Mouse (Mus musculus): Measurements from ENCODE around the gene Kifc5b. TPM values are rescaled to one million over a fixed set of nuclear protein-coding genes. Genes with fewer than 3 reads are reported as not detected.
A peak's percentile ranks its signal among the peaks of the same experiment; 100 is the strongest.
"Not testable (repeated sequence)": the region's sequence is repeated elsewhere in the genome, so short reads cannot be mapped to it uniquely, and the experiment has no call there.

The Kifc5b gene
- total RNA-seq (2022), result 1 to 10 TPM; 2.5 to 7.4 (median 4.2) TPM

GRCm38 (mm10) chr17:26916711-26917482, at the start of gene Kifc5b:
Gene Kifc5b, plus strand, starts transcription at chr17:26917091.
- peak; percentile 99 to 100 for DNase-seq (ENCODE audit: low spot score in 2 of 2)

GRCm38 (mm10) chr17:26868756-26869155, 48.1 kb upstream of the Kifc5b start:
- DNase-seq (ENCODE audit: low spot score in 2 of 2), result no peak

- no peak for DNase-seq (ENCODE audit: low spot score in 2 of 2)
Measured at GRCm38 (mm10) chr17:26872870-26873269, 44.0 kb upstream of the Kifc5b start.

- DNase-seq (ENCODE audit: low spot score in 2 of 2), result no peak
Measured at GRCm38 (mm10) chr17:26873502-26873901, 43.4 kb upstream of the Kifc5b start.

GRCm38 (mm10) chr17:26874542-26874941, 42.3 kb upstream of the Kifc5b start:
- no peak for DNase-seq (ENCODE audit: low spot score in 2 of 2)

- DNase-seq (ENCODE audit: low spot score in 2 of 2), result no peak
Measured at GRCm38 (mm10) chr17:26877927-26878326, 39.0 kb upstream of the Kifc5b start.

- no peak for DNase-seq (ENCODE audit: low spot score in 2 of 2)
Measured at GRCm38 (mm10) chr17:26879235-26879634, 37.7 kb upstream of the Kifc5b start.

GRCm38 (mm10) chr17:26882706-26883105, 34.2 kb upstream of the Kifc5b start:
- no peak for DNase-seq (ENCODE audit: low spot score in 2 of 2)

- DNase-seq (ENCODE audit: low spot score in 2 of 2), result no peak
Measured at GRCm38 (mm10) chr17:26883585-26883984, 33.3 kb upstream of the Kifc5b start.

GRCm38 (mm10) chr17:26884995-26885926, 31.6 kb upstream of the Kifc5b start:
- peak; percentile 32 to 55 for DNase-seq (ENCODE audit: low spot score in 2 of 2)

- DNase-seq (ENCODE audit: low spot score in 2 of 2), result peak; percentile 73 to 85
Measured at GRCm38 (mm10) chr17:26886047-26886749, 30.7 kb upstream of the Kifc5b start.

GRCm38 (mm10) chr17:26887926-26888325, 29.0 kb upstream of the Kifc5b start:
- DNase-seq (ENCODE audit: low spot score in 2 of 2), result no peak

- peak; percentile 31 to 49 for DNase-seq (ENCODE audit: low spot score in 2 of 2)
Measured at GRCm38 (mm10) chr17:26892635-26893375, 24.1 kb upstream of the Kifc5b start.

GRCm38 (mm10) chr17:26893492-26893891, 23.4 kb upstream of the Kifc5b start:
- no peak for DNase-seq (ENCODE audit: low spot score in 2 of 2)

GRCm38 (mm10) chr17:26894342-26894741, 22.5 kb upstream of the Kifc5b start:
- DNase-seq (ENCODE audit: low spot score in 2 of 2), result peak; percentile 50 to 55

GRCm38 (mm10) chr17:26895578-26895977, 21.3 kb upstream of the Kifc5b start:
- DNase-seq (ENCODE audit: low spot score in 2 of 2), result peak in 1 of 2 experiments; percentile 58

GRCm38 (mm10) chr17:26900916-26901315, 16.0 kb upstream of the Kifc5b start:
- no peak for DNase-seq (ENCODE audit: low spot score in 2 of 2)

GRCm38 (mm10) chr17:26904320-26904719, 12.6 kb upstream of the Kifc5b start:
- no peak for DNase-seq (ENCODE audit: low spot score in 2 of 2)

GRCm38 (mm10) chr17:26907506-26907905, 9.4 kb upstream of the Kifc5b start:
- not testable (repeated sequence) for DNase-seq (ENCODE audit: low spot score in 2 of 2)

- no peak for DNase-seq (ENCODE audit: low spot score in 2 of 2)
Measured at GRCm38 (mm10) chr17:26915248-26915647, 1.6 kb upstream of the Kifc5b start.

- DNase-seq (ENCODE audit: low spot score in 2 of 2), result not testable (repeated sequence)
Measured at GRCm38 (mm10) chr17:26917560-26917959, 669 bp downstream of the Kifc5b start.

All from layer of hippocampus, adult 8-10 months (tissue).